Mouse (Mus musculus) embryonic fibroblast, embryonic 13.5 days (primary cell): ENCODE measurements at regions not wholly inside any gene's neighbourhood (a gene's known extent, or its start where the extent isn't known, plus 50 kb on each side); places are given as distances from the start of the nearest gene placed in this dataset.

Experiments
- H3K27ac ChIP-seq: 2 replicates; pipeline ENCODE4 v1.5.1; 2012; ENCODE audit warnings: low read length, control low read depth, inconsistent platforms; ENCODE audit not compliant: insufficient read depth
- H3K4me1 ChIP-seq: 2 replicates; pipeline ENCODE4 v1.6.1; 2011; ENCODE audit warnings: low read length; ENCODE audit not compliant: control insufficient read depth, insufficient read depth
- H3K4me3 ChIP-seq: 2 replicates; pipeline ENCODE4 v1.5.1; 2011; ENCODE audit warnings: mild to moderate bottlenecking, control low read depth, low read length; ENCODE audit not compliant: insufficient read depth
- CTCF ChIP-seq: IDR thresholded peaks from 2 replicates; pipeline ENCODE4 v1.5.1; 2011; ENCODE audit warnings: mild to moderate bottlenecking, control low read depth, low read length, moderate library complexity, borderline replicate concordance; ENCODE audit not compliant: insufficient read depth
- POLR2A ChIP-seq: IDR thresholded peaks from 2 replicates; pipeline ENCODE4 v1.6.1; 2011; ENCODE audit warnings: low read depth, mild to moderate bottlenecking, control low read depth, low read length, moderate library complexity

- H3K27ac ChIP-seq: no peak overlapping the region
- no peak overlapping the region for H3K4me3 ChIP-seq
- TF ChIP-seq CTCF (no peak), POLR2A (no peak)
- no peaks in the 10 kb centered on the region for H3K4me1 ChIP-seq
These were observed 929.8 kb downstream of the Epha7 start for GRCm38 (mm10) chr4:29742746-29743145.
